Mouse (Mus musculus) embryonic facial prominence, embryonic 12.5 days (tissue): ENCODE results near the gene Zfp341. TPM values are rescaled to one million over a fixed set of nuclear protein-coding genes. Genes with fewer than 3 reads are reported as not detected.
A peak's percentile ranks its signal among the peaks of the same experiment; 100 is the strongest.

Source experiments
- ATAC-seq: fragments of 200-750 bp; cut with Nextera tagmentation; 2 replicates; pipeline ENCODE4 v1.8.0; 2017; ENCODE audit not compliant: insufficient number of reproducible peaks, insufficient read depth, low FRiP score, low TSS enrichment
- H3K27ac ChIP-seq: fragments of 300-500 bp; sonication (generic); 2 replicates; pipeline ENCODE4 v1.5.1; 2016; ENCODE audit warnings: mild to moderate bottlenecking
- H3K27me3 ChIP-seq: fragments of 300-500 bp; sonication (generic); 2 replicates; pipeline ENCODE4 v1.6.1; 2016; ENCODE audit warnings: mild to moderate bottlenecking, moderate library complexity
- H3K36me3 ChIP-seq: fragments of 300-500 bp; sonication (generic); 2 replicates; pipeline ENCODE4 v1.6.1; 2016; ENCODE audit warnings: mild to moderate bottlenecking
- H3K4me1 ChIP-seq: fragments of 300-500 bp; sonication (generic); 2 replicates; pipeline ENCODE4 v1.6.1; 2016
- H3K4me2 ChIP-seq: fragments of 300-500 bp; sonication (generic); replicated peaks from 2 replicates; pipeline ENCODE4 v1.6.1; 2016; ENCODE audit warnings: mild to moderate bottlenecking, moderate library complexity
- H3K4me3 ChIP-seq: fragments of 300-500 bp; sonication (generic); 2 replicates; pipeline ENCODE4 v1.5.1; 2016; ENCODE audit warnings: mild to moderate bottlenecking
- H3K9ac ChIP-seq: fragments of 300-500 bp; sonication (generic); 2 replicates; pipeline ENCODE4 v1.6.1; 2016; ENCODE audit warnings: mild to moderate bottlenecking, moderate library complexity
- H3K9me3 ChIP-seq: fragments of 300-500 bp; sonication (generic); 2 replicates; pipeline ENCODE4 v1.6.1; 2016; ENCODE audit warnings: mild to moderate bottlenecking, moderate library complexity
- WGBS: fragments of 180-500 bp; shearing (Covaris S2); methylation state at CpG from one replicate; pipeline ENCODE4 v1.1.7; 2016; 5-methylcytosine and 5-hydroxymethylcytosine counted together
- polyA plus RNA-seq: library from polyadenylated mRNA; unstranded; fragments of >200 nt; fragmentation: Nextera tagmentation; extraction: Ambion mirVana; gene quantifications from 2 replicates; pipeline ENCODE4 v1.2.1, GENCODE M21; 2016

Gene Zfp341
- polyA plus RNA-seq, 1 experiment from 2014 or later, result 1.7 TPM

- 86% methylated on average over 4 of the region's 4 CpGs for WGBS
Measured at GRCm38 (mm10) chr2:154639115-154639514, 26.0 kb downstream of the Zfp341 start.

GRCm38 (mm10) chr2:154641176-154641575 is 28.1 kb downstream of the Zfp341 start:
- no peak overlapping the region for H3K9ac ChIP-seq
- no peak for ATAC-seq
- H3K4me2 ChIP-seq, result no peak overlapping the region
- no peaks in the 10 kb centered on the region for H3K27me3 ChIP-seq
- WGBS, result 74% methylated on average over 8 of the region's 8 CpGs
- H3K27ac ChIP-seq, result no peak overlapping the region
- H3K9me3 ChIP-seq, result peaks cover 6% of the 10 kb centered on the region; the same call in 1 of the 2 replicates
- no peaks in the 10 kb centered on the region for H3K4me1 ChIP-seq
- H3K4me3 ChIP-seq, result no peak overlapping the region
- peaks cover 64% of the 10 kb centered on the region for H3K36me3 ChIP-seq

More at GRCm38 (mm10) chr2:154639115-154639514, 26.0 kb downstream of the Zfp341 start:
- no peak overlapping the region for H3K9ac ChIP-seq
- no peaks in the 10 kb centered on the region for H3K27me3 ChIP-seq
- H3K4me1 ChIP-seq, result no peaks in the 10 kb centered on the region
- no peak overlapping the region for H3K4me2 ChIP-seq
- no peak for ATAC-seq
- H3K9me3 ChIP-seq, result peaks cover 6% of the 10 kb centered on the region; the same call in 1 of the 2 replicates
- H3K27ac ChIP-seq, result no peak overlapping the region
- H3K36me3 ChIP-seq, result peaks cover 67% of the 10 kb centered on the region
- H3K4me3 ChIP-seq, result no peak overlapping the region

- H3K4me3 ChIP-seq, result no peak overlapping the region
- WGBS, result 98% methylated on average over 9 of the region's 9 CpGs
- H3K4me2 ChIP-seq, result no peak overlapping the region
- H3K27me3 ChIP-seq, result no peaks in the 10 kb centered on the region
- H3K4me1 ChIP-seq, result no peaks in the 10 kb centered on the region
- ATAC-seq, result no peak
- H3K36me3 ChIP-seq, result peaks cover 63% of the 10 kb centered on the region
- H3K27ac ChIP-seq, result no peak overlapping the region
- H3K9me3 ChIP-seq, result peaks cover 6% of the 10 kb centered on the region; the same call in 1 of the 2 replicates
- no peak overlapping the region for H3K9ac ChIP-seq
Measured at GRCm38 (mm10) chr2:154642005-154642459, 28.9 kb downstream of the Zfp341 start.

GRCm38 (mm10) chr2:154642712-154643385 is 29.8 kb downstream of the Zfp341 start:
- peaks cover 60% of the 10 kb centered on the region for H3K36me3 ChIP-seq
- no peak overlapping the region for H3K27ac ChIP-seq
- WGBS, result 88% methylated on average over 6 of the region's 6 CpGs
- H3K4me1 ChIP-seq, result no peaks in the 10 kb centered on the region
- H3K4me3 ChIP-seq, result no peak overlapping the region
- peaks cover 6% of the 10 kb centered on the region; the same call in 1 of the 2 replicates for H3K9me3 ChIP-seq
- H3K9ac ChIP-seq, result no peak overlapping the region
- H3K4me2 ChIP-seq, result no peak overlapping the region
- no peak for ATAC-seq
- H3K27me3 ChIP-seq, result no peaks in the 10 kb centered on the region

- Histone ChIP-seq H3K36me3 (peaks cover 33% of the 10 kb centered on the region), H3K9ac (no peak overlapping the region), H3K9me3 (no peaks in the 10 kb centered on the region), H3K4me2 (no peak overlapping the region), H3K27me3 (no peaks in the 10 kb centered on the region), H3K27ac (no peak overlapping the region), H3K4me1 (no peaks in the 10 kb centered on the region; the same call in 1 of the 2 replicates), H3K4me3 (no peak overlapping the region)
- no peak for ATAC-seq
- WGBS, result 78% methylated on average over 5 of the region's 5 CpGs
Measured at GRCm38 (mm10) chr2:154646634-154647033, 33.5 kb downstream of the Zfp341 start.

GRCm38 (mm10) chr2:154648086-154648485 is 35.0 kb downstream of the Zfp341 start:
- Histone ChIP-seq H3K27ac (no peak overlapping the region), H3K4me3 (no peak overlapping the region), H3K9ac (no peak overlapping the region), H3K36me3 (peaks cover 22% of the 10 kb centered on the region), H3K9me3 (no peaks in the 10 kb centered on the region), H3K4me2 (no peak overlapping the region), H3K4me1 (no peaks in the 10 kb centered on the region; the same call in 1 of the 2 replicates), H3K27me3 (no peaks in the 10 kb centered on the region)
- ATAC-seq, result no peak
- 27% methylated on average over 3 of the region's 3 CpGs for WGBS

GRCm38 (mm10) chr2:154650404-154650803 is 37.3 kb downstream of the Zfp341 start:
- Histone ChIP-seq H3K36me3 (0 out of 2 replicates have a peak, but pooled peaks cover 5% of the 10 kb centered on the region), H3K4me2 (no peak overlapping the region), H3K9ac (no peak overlapping the region), H3K4me1 (no peaks in the 10 kb centered on the region; the same call in 1 of the 2 replicates), H3K27me3 (no peaks in the 10 kb centered on the region), H3K9me3 (no peaks in the 10 kb centered on the region), H3K4me3 (no peak overlapping the region), H3K27ac (no peak overlapping the region)
- ATAC-seq, result no peak
- WGBS, result 86% methylated on average over 3 of the region's 3 CpGs

- peak within 1 kb of the TSS; percentile 67; the same call in 1 of the 2 replicates for H3K27ac ChIP-seq
- peak; percentile 54; the same call in 1 of the 2 replicates for ATAC-seq
- H3K27me3 ChIP-seq, result no peaks in the 10 kb centered on the region
- WGBS, result 43% methylated on average over 8 of the region's 8 CpGs
- H3K36me3 ChIP-seq, result no peaks in the 10 kb centered on the region
- no peak within 1 kb of the TSS for H3K4me3 ChIP-seq
- H3K9ac ChIP-seq, result no peak within 1 kb of the TSS
- no peaks in the 10 kb centered on the region for H3K9me3 ChIP-seq
- no peaks in the 10 kb centered on the region; the same call in 1 of the 2 replicates for H3K4me1 ChIP-seq
- no peak within 1 kb of the TSS for H3K4me2 ChIP-seq
Measured at GRCm38 (mm10) chr2:154651363-154651762, 38.3 kb downstream of the Zfp341 start, which contains the start of gene Chmp4b. Gene Chmp4b, plus strand, starts transcription at chr2:154651705.

- no peaks in the 10 kb centered on the region for H3K36me3 ChIP-seq
- no peak overlapping the region for H3K27ac ChIP-seq
- H3K4me1 ChIP-seq, result peaks cover 17% of the 10 kb centered on the region
- no peak overlapping the region for H3K4me3 ChIP-seq
- no peak overlapping the region for H3K4me2 ChIP-seq
- ATAC-seq, result no peak
- WGBS, result 97% methylated on average over 12 of the region's 12 CpGs
- no peaks in the 10 kb centered on the region for H3K27me3 ChIP-seq
- no peaks in the 10 kb centered on the region for H3K9me3 ChIP-seq
- no peak overlapping the region for H3K9ac ChIP-seq
Measured at GRCm38 (mm10) chr2:154654976-154655375, 41.9 kb downstream of the Zfp341 start.

- H3K27ac ChIP-seq, result 0 out of 2 replicates have a peak overlapping the region, but pooled peaks have one; percentile 30
- ATAC-seq, result no peak
- H3K27me3 ChIP-seq, result no peaks in the 10 kb centered on the region
- H3K9ac ChIP-seq, result no peak overlapping the region
- 87% methylated on average over 2 of the region's 2 CpGs for WGBS
- H3K36me3 ChIP-seq, result peaks cover 4% of the 10 kb centered on the region
- peak overlapping the region; percentile 85; the same call in 1 of the 2 replicates for H3K4me3 ChIP-seq
- H3K4me1 ChIP-seq, result peaks cover 17% of the 10 kb centered on the region
- H3K4me2 ChIP-seq, result peak overlapping the region; percentile 90
- no peaks in the 10 kb centered on the region for H3K9me3 ChIP-seq
Measured at GRCm38 (mm10) chr2:154655878-154656414, 42.8 kb downstream of the Zfp341 start.

- Histone ChIP-seq H3K36me3 (peaks cover 12% of the 10 kb centered on the region), H3K27ac (peak overlapping the region; percentile 89), H3K9ac (peak overlapping the region; percentile 93), H3K4me2 (peak overlapping the region; percentile 90), H3K4me3 (peak overlapping the region; percentile 85), H3K4me1 (peaks cover 17% of the 10 kb centered on the region), H3K27me3 (no peaks in the 10 kb centered on the region), H3K9me3 (no peaks in the 10 kb centered on the region)
- WGBS, result under 1% methylated on average over 64 of the region's 67 CpGs
- ATAC-seq, result peak; percentile 99
Measured at GRCm38 (mm10) chr2:154656710-154657485, 43.8 kb downstream of the Zfp341 start.
